Mouse (Mus musculus) hindbrain, embryonic 14.5 days (tissue): Measurements from ENCODE around the gene Eif5a2. TPM values are rescaled to one million over a fixed set of nuclear protein-coding genes. Genes with fewer than 3 reads are reported as not detected.

Experiments
- ATAC-seq: fragments of 200-750 bp; cut with Nextera tagmentation; 2 replicates; pipeline ENCODE4 v1.8.0; 2017; ENCODE audit warnings: moderate number of reproducible peaks, mild to moderate bottlenecking, moderate TSS enrichment, moderate library complexity; ENCODE audit not compliant: low FRiP score
- DNase-seq: peaks from one replicate; pipeline ENCODE4 v3.0.0-alpha.2; 2015; ENCODE audit warnings: low spot score
- H3K27ac ChIP-seq: fragments of 300-500 bp; sonication (generic); 2 replicates; pipeline ENCODE4 v1.5.1; 2014; ENCODE audit warnings: mild to moderate bottlenecking, moderate library complexity
- H3K27me3 ChIP-seq: fragments of 300-500 bp; sonication (generic); 2 replicates; pipeline ENCODE4 v1.6.1; 2014; ENCODE audit warnings: mild to moderate bottlenecking, low read length, mixed read lengths; ENCODE audit not compliant: control insufficient read depth, insufficient read depth
- H3K36me3 ChIP-seq: fragments of 300-500 bp; sonication (generic); replicated peaks from 2 replicates; pipeline ENCODE4 v1.6.1; 2014; ENCODE audit not compliant: control insufficient read depth, insufficient read depth
- H3K4me1 ChIP-seq: fragments of 300-500 bp; sonication (generic); replicated peaks from 2 replicates; pipeline ENCODE4 v1.6.1; 2014; ENCODE audit warnings: antibody characterized with exemption, low read length, mixed read lengths; ENCODE audit not compliant: control insufficient read depth, insufficient read depth
- H3K4me2 ChIP-seq: fragments of 300-500 bp; sonication (generic); replicated peaks from 2 replicates; pipeline ENCODE4 v1.6.1; 2014; ENCODE audit warnings: mild to moderate bottlenecking, moderate library complexity
- H3K4me3 ChIP-seq: fragments of 300-500 bp; sonication (generic); replicated peaks from 2 replicates; pipeline ENCODE4 v1.5.1; 2014; ENCODE audit warnings: mild to moderate bottlenecking, low read length
- H3K9ac ChIP-seq: fragments of 300-500 bp; sonication (generic); 2 replicates; pipeline ENCODE4 v1.6.1; 2014
- H3K9me3 ChIP-seq: fragments of 300-500 bp; sonication (generic); 2 replicates; pipeline ENCODE4 v1.6.1; 2016; ENCODE audit warnings: low read length; ENCODE audit not compliant: control insufficient read depth
- WGBS: fragments of 180-500 bp; shearing (Covaris S2); extraction: QIAGEN DNeasy Blood & Tissue Kit; methylation state at CpG from one replicate; pipeline ENCODE4 v1.1.7; 2014; 5-methylcytosine and 5-hydroxymethylcytosine counted together
- polyA plus RNA-seq: library from polyadenylated mRNA; unstranded; fragments of >200 nt; fragmentation: Nextera tagmentation; extraction: Ambion mirVana; gene quantifications from 2 replicates; pipeline ENCODE4 v1.2.1, GENCODE M21; 2014

Eif5a2 gene
- polyA plus RNA-seq = 17.5 and 19.5 TPM in 2 replicates

GRCm38 (mm10) chr3:28780994-28781393, at the start of gene Eif5a2:
Gene Eif5a2 (plus strand): TSS chr3:28781276.
- Histone ChIP-seq H3K36me3 (no peaks in the 10 kb centered on the region), H3K9ac (peak within 1 kb of the TSS; percentile 75), H3K4me1 (0 out of 2 replicates have a peak, but pooled peaks cover 6% of the 10 kb centered on the region), H3K27ac (no peak within 1 kb of the TSS), H3K4me3 (peak within 1 kb of the TSS; percentile 83), H3K9me3 (no peaks in the 10 kb centered on the region), H3K4me2 (peak within 1 kb of the TSS; percentile 99), H3K27me3 (no peaks in the 10 kb centered on the region)
- 2% methylated on average over 43 of the region's 46 CpGs for WGBS
- ATAC-seq (peak; percentile 100), DNase-seq (peak; percentile 91)

- 72% methylated on average over 2 of the region's 2 CpGs for WGBS
- H3K9me3 ChIP-seq = no peaks in the 10 kb centered on the region
These were observed 46.4 kb upstream of the Eif5a2 start for GRCm38 (mm10) chr3:28734712-28735111.

GRCm38 (mm10) chr3:28736981-28737380, 44.1 kb upstream of the Eif5a2 start:
- Histone ChIP-seq H3K27me3 (no peaks in the 10 kb centered on the region), H3K9me3 (no peaks in the 10 kb centered on the region), H3K36me3 (no peaks in the 10 kb centered on the region), H3K4me2 (no peak overlapping the region), H3K4me3 (no peak overlapping the region), H3K27ac (no peak overlapping the region), H3K4me1 (no peaks in the 10 kb centered on the region), H3K9ac (no peak overlapping the region)
- no peak; the same call in 1 of the 2 replicates for ATAC-seq
- DNase-seq = no peak
- WGBS = 42% methylated on average over 2 of the region's 2 CpGs

More at GRCm38 (mm10) chr3:28734712-28735111, 46.4 kb upstream of the Eif5a2 start:
- H3K9ac ChIP-seq = no peak overlapping the region
- H3K36me3 ChIP-seq = no peaks in the 10 kb centered on the region
- no peaks in the 10 kb centered on the region for H3K4me1 ChIP-seq
- ATAC-seq (no peak), DNase-seq (no peak)
- no peak overlapping the region for H3K4me2 ChIP-seq
- H3K27ac ChIP-seq = no peak overlapping the region
- H3K27me3 ChIP-seq = no peaks in the 10 kb centered on the region
- no peak overlapping the region for H3K4me3 ChIP-seq

GRCm38 (mm10) chr3:28740353-28740752, 40.7 kb upstream of the Eif5a2 start:
- no peak overlapping the region for H3K4me3 ChIP-seq
- no peak overlapping the region for H3K9ac ChIP-seq
- no peak for DNase-seq
- H3K9me3 ChIP-seq = no peaks in the 10 kb centered on the region
- H3K4me1 ChIP-seq = no peaks in the 10 kb centered on the region
- no peaks in the 10 kb centered on the region for H3K27me3 ChIP-seq
- 50% methylated on average over 6 of the region's 6 CpGs for WGBS
- no peak overlapping the region for H3K27ac ChIP-seq
- no peaks in the 10 kb centered on the region for H3K36me3 ChIP-seq
- H3K4me2 ChIP-seq = no peak overlapping the region
- no peak for ATAC-seq

- peak; percentile 25 for ATAC-seq
- Histone ChIP-seq H3K27ac (no peak overlapping the region), H3K9me3 (no peaks in the 10 kb centered on the region), H3K4me1 (no peaks in the 10 kb centered on the region), H3K36me3 (no peaks in the 10 kb centered on the region), H3K9ac (no peak overlapping the region), H3K27me3 (no peaks in the 10 kb centered on the region), H3K4me3 (no peak overlapping the region), H3K4me2 (no peak overlapping the region; the same call in 1 of the 2 replicates)
- DNase-seq = no peak
- WGBS = 42% methylated on average over 8 of the region's 8 CpGs
These were observed 37.8 kb upstream of the Eif5a2 start for GRCm38 (mm10) chr3:28743251-28743650.

- Histone ChIP-seq H3K27me3 (no peaks in the 10 kb centered on the region), H3K4me3 (no peak overlapping the region), H3K36me3 (no peaks in the 10 kb centered on the region), H3K4me1 (no peaks in the 10 kb centered on the region), H3K9me3 (no peaks in the 10 kb centered on the region), H3K9ac (no peak overlapping the region), H3K4me2 (no peak overlapping the region), H3K27ac (no peak overlapping the region)
- peak; percentile 86 for ATAC-seq
- peak; percentile 89 for DNase-seq
- WGBS = 29% methylated on average over 7 of the region's 7 CpGs
These were observed 35.1 kb upstream of the Eif5a2 start for GRCm38 (mm10) chr3:28745835-28746483.

- no peak for ATAC-seq
- H3K27me3 ChIP-seq = no peaks in the 10 kb centered on the region
- no peak overlapping the region for H3K4me3 ChIP-seq
- DNase-seq = no peak
- 87% methylated on average over 3 of the region's 3 CpGs for WGBS
- no peak overlapping the region for H3K9ac ChIP-seq
- H3K36me3 ChIP-seq = no peaks in the 10 kb centered on the region
- H3K9me3 ChIP-seq = no peaks in the 10 kb centered on the region
- no peaks in the 10 kb centered on the region for H3K4me1 ChIP-seq
- H3K4me2 ChIP-seq = no peak overlapping the region
- no peak overlapping the region for H3K27ac ChIP-seq
These were observed 32.9 kb upstream of the Eif5a2 start for GRCm38 (mm10) chr3:28748151-28748550.

- no peak for ATAC-seq
These were observed 32.1 kb upstream of the Eif5a2 start for GRCm38 (mm10) chr3:28748956-28749355.

GRCm38 (mm10) chr3:28755477-28755876, 25.6 kb upstream of the Eif5a2 start:
- Histone ChIP-seq H3K27ac (no peak overlapping the region), H3K36me3 (no peaks in the 10 kb centered on the region), H3K4me1 (no peaks in the 10 kb centered on the region), H3K9me3 (no peaks in the 10 kb centered on the region), H3K27me3 (no peaks in the 10 kb centered on the region), H3K9ac (no peak overlapping the region), H3K4me3 (no peak overlapping the region), H3K4me2 (no peak overlapping the region)
- DNase-seq (no peak), ATAC-seq (peak; percentile 21; the same call in 1 of the 2 replicates)
- WGBS = 55% methylated on average over 7 of the region's 7 CpGs

More at GRCm38 (mm10) chr3:28748956-28749355, 32.1 kb upstream of the Eif5a2 start:
- H3K4me1 ChIP-seq = no peaks in the 10 kb centered on the region
- DNase-seq = no peak
- H3K36me3 ChIP-seq = no peaks in the 10 kb centered on the region
- no peak overlapping the region for H3K27ac ChIP-seq
- H3K9ac ChIP-seq = no peak overlapping the region
- no peak overlapping the region for H3K4me2 ChIP-seq
- no peaks in the 10 kb centered on the region for H3K27me3 ChIP-seq
- no peaks in the 10 kb centered on the region for H3K9me3 ChIP-seq
- no peak overlapping the region for H3K4me3 ChIP-seq
